Mouse (Mus musculus): Measurements from ENCODE around the gene Vwa8.

GRCm38 (mm10) chr14:78983104-78983503, 134.3 kb downstream of the Vwa8 start:
- TF ChIP-seq TAL1 (IDR thresholded peaks at IDR 0.05; ENCODE audit: low read length): no peak
- TF ChIP-seq GATA1 (IDR thresholded peaks at IDR 0.05; ENCODE audit: low read length): no peak
